Mouse (Mus musculus): Measurements from ENCODE around the gene Rcbtb2.

DNA sequence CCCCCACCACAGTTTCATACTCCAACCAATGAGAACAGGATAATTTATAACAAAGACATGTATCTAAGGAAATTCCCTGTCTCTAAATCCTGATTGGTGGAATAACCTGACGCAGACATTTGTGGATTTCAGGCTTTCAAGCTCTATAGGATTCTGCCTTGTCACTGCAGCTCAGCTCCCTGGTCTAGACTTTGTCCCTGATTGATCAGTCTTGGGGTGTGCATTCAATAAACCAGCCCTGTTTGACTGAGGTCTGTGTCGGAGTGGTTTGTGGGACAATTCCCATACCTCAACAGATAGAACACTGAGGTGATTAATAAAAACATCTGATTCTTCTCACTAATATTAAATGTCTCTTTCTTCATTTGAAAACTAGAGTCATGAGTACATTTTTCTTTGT is 127.2 kb downstream of the Rcbtb2 start:
- TF ChIP-seq POLR2A (IDR thresholded peaks at IDR 0.05; ENCODE audit: low read depth, low read length) (no peak), CTCF (IDR thresholded peaks at IDR 0.05; ENCODE audit: borderline replicate concordance, insufficient read depth, low read length) (no peak)

All from embryonic fibroblast, embryonic 13.5 days (primary cell).